Mouse (Mus musculus) C2C12 (cell line): ENCODE data around the gene Rapgef1. TPM values are rescaled to one million over a fixed set of nuclear protein-coding genes. Genes with fewer than 3 reads are reported as not detected.

Source experiments
- H3K27me3 ChIP-seq: one replicate; pipeline ENCODE4 v1.6.1; 2011; ENCODE audit not compliant: control insufficient read depth, insufficient read depth, insufficient read length
- H3K36me3 ChIP-seq: one replicate; pipeline ENCODE4 v1.6.1; 2011; ENCODE audit not compliant: control insufficient read depth, insufficient read depth
- H3K4me3 ChIP-seq: one replicate; pipeline ENCODE4 v1.5.1; 2011; ENCODE audit warnings: mild to moderate bottlenecking, control low read depth; ENCODE audit not compliant: poor library complexity, insufficient read depth, severe bottlenecking
- H3K79me2 ChIP-seq: one replicate; pipeline ENCODE4 v1.6.1; 2011; ENCODE audit not compliant: control insufficient read depth, insufficient read depth
- H3K79me3 ChIP-seq: one replicate; pipeline ENCODE4 v1.6.1; 2011; ENCODE audit warnings: low read depth, control low read depth
- H3ac ChIP-seq: one replicate; pipeline ENCODE3; 2011; ENCODE audit warnings: low read depth; ENCODE audit not compliant: control insufficient read depth, insufficient read length
- CEBPB ChIP-seq: IDR thresholded peaks from one replicate; pipeline ENCODE4 v1.6.1; 2011; ENCODE audit warnings: low read depth, mild to moderate bottlenecking, control low read depth, moderate library complexity
- CTCF ChIP-seq: IDR thresholded peaks from one replicate; pipeline ENCODE4 v1.5.1; 2011; ENCODE audit not compliant: control insufficient read depth, insufficient read depth, insufficient read length
- FOSL1 ChIP-seq: IDR thresholded peaks from one replicate; pipeline ENCODE4 v1.8.0; 2011; ENCODE audit warnings: mild to moderate bottlenecking, low read length; ENCODE audit not compliant: poor library complexity, insufficient read depth, severe bottlenecking
- MAX ChIP-seq: IDR thresholded peaks from one replicate; pipeline ENCODE4 v1.6.1; 2011; ENCODE audit warnings: mild to moderate bottlenecking, control low read depth
- MYOD1 ChIP-seq: IDR thresholded peaks from one replicate; pipeline ENCODE4 v1.6.1; 2011; ENCODE audit warnings: low read depth; ENCODE audit not compliant: control insufficient read depth, insufficient read length
- MYOG ChIP-seq: IDR thresholded peaks from one replicate; pipeline ENCODE4 v1.6.1; 2011; ENCODE audit not compliant: control insufficient read depth, insufficient read length; ENCODE audit errors: extremely low read depth
- USF1 ChIP-seq: IDR thresholded peaks from one replicate; pipeline ENCODE4 v1.6.1; 2011; ENCODE audit warnings: low read depth, mild to moderate bottlenecking, control low read depth, moderate library complexity
- polyA plus RNA-seq: library from polyadenylated mRNA; unstranded; fragments of >200 nt; fragmentation: generic; extraction: Trizol; gene quantifications from one replicate; pipeline ENCODE4 v1.2.1, GENCODE M21; 2012; ENCODE audit warnings: missing spikeins

Gene Rapgef1
- polyA plus RNA-seq, 1 experiment = 48.9 TPM

GRCm38 (mm10) chr2:29678524-29678923 is 59.0 kb downstream of the Rapgef1 start:
- Histone ChIP-seq H3K4me3 (no peak overlapping the region), H3K79me3 (peaks cover 11% of the 10 kb centered on the region), H3ac (no peak overlapping the region), H3K79me2 (peaks cover 62% of the 10 kb centered on the region), H3K36me3 (peaks cover 10% of the 10 kb centered on the region), H3K27me3 (no peaks in the 10 kb centered on the region)
- TF ChIP-seq FOSL1 (no peak), CEBPB (no peak), MAX (no peak), MYOD1 (no peak)

DNA sequence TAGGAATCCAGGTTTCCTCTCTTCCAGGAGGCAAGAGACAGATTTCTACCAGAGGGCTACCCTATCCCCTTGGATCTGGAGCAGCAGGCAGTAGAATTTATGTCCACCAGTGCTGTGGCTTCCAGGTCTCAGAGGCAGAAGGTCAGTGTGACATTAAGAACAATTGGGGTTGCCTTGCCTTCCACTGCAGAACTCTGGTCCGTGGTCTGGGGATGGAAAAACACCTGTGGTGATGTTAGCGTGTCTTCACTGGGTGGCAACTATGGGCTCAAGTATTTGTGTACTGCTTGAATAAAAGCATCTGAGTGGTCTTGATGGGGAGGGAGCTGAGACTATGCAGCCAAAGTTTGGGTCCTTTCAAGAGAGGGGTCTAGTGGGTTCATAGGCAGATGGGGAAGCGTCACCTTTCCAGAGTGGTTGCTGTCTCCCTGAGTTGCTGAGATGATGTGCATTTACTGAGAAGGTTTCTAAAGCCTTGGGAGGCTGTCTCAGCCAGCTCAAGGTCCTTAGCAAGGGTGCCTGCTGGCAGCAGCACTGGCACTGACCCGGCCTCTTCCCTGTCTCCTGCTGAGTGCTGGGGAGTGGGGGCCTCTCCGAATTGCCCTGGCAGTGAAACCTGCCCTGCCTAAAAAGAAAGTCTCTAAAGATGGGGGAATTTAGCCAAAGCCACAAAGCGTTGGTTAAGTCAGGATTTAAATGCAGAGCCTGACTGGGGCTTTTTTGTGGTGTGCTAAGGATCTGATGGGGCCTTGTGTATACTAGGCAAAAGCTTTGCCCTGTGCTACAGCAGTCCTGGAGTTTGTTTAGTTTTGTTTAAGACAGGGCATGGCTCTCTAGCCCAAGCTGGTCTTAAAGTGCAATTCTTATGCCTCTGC is 60.4 kb downstream of the Rapgef1 start:
- Histone ChIP-seq H3ac (no peak overlapping the region), H3K27me3 (no peaks in the 10 kb centered on the region), H3K36me3 (peaks cover 14% of the 10 kb centered on the region), H3K79me2 (peaks cover 47% of the 10 kb centered on the region), H3K4me3 (no peak overlapping the region), H3K79me3 (peaks cover 7% of the 10 kb centered on the region)
- TF ChIP-seq FOSL1 = no peak
- TF ChIP-seq USF1 = no peak
- no peak for TF ChIP-seq CTCF
- TF ChIP-seq MYOG = no peak
- TF ChIP-seq MYOD1 = no peak
- no peak for TF ChIP-seq MAX
- TF ChIP-seq CEBPB = no peak

- Histone ChIP-seq H3K27me3 (no peaks in the 10 kb centered on the region), H3ac (no peak overlapping the region), H3K79me3 (peaks cover 2% of the 10 kb centered on the region), H3K79me2 (peaks cover 14% of the 10 kb centered on the region), H3K36me3 (peaks cover 30% of the 10 kb centered on the region), H3K4me3 (no peak overlapping the region)
- no peak for TF ChIP-seq MYOG
- TF ChIP-seq MYOD1 = no peak
- no peak for TF ChIP-seq USF1
- TF ChIP-seq FOSL1 = no peak
- no peak for TF ChIP-seq CTCF
- TF ChIP-seq CEBPB = no peak
- TF ChIP-seq MAX = no peak
These were observed 63.9 kb downstream of the Rapgef1 start for GRCm38 (mm10) chr2:29683261-29683999.

GRCm38 (mm10) chr2:29684498-29684897 is 65.0 kb downstream of the Rapgef1 start:
- Histone ChIP-seq H3K79me3 (peaks cover 2% of the 10 kb centered on the region), H3K27me3 (no peaks in the 10 kb centered on the region), H3K4me3 (no peak overlapping the region), H3ac (no peak overlapping the region), H3K36me3 (peaks cover 31% of the 10 kb centered on the region), H3K79me2 (peaks cover 5% of the 10 kb centered on the region)
- no peak for TF ChIP-seq MYOG
- TF ChIP-seq FOSL1 = no peak
- TF ChIP-seq CEBPB = no peak
- TF ChIP-seq MYOD1 = no peak
- no peak for TF ChIP-seq CTCF
- TF ChIP-seq USF1 = no peak
- TF ChIP-seq MAX = no peak

GRCm38 (mm10) chr2:29689014-29689413 is 69.5 kb downstream of the Rapgef1 start:
- H3ac ChIP-seq = no peak overlapping the region
- peaks cover 55% of the 10 kb centered on the region for H3K36me3 ChIP-seq
- H3K79me3 ChIP-seq = no peaks in the 10 kb centered on the region
- peaks cover 7% of the 10 kb centered on the region for H3K79me2 ChIP-seq
- H3K4me3 ChIP-seq = no peak overlapping the region
- no peak for TF ChIP-seq CTCF
- TF ChIP-seq MYOG = no peak
- no peak for TF ChIP-seq USF1
- TF ChIP-seq FOSL1 = no peak
- TF ChIP-seq CEBPB = no peak
- no peak for TF ChIP-seq MAX
- TF ChIP-seq MYOD1 = no peak
- no peaks in the 10 kb centered on the region for H3K27me3 ChIP-seq
